Mouse (Mus musculus) limb, embryonic 14.5 days (tissue): ENCODE data around the gene Ngf. TPM values are rescaled to one million over a fixed set of nuclear protein-coding genes. Genes with fewer than 3 reads are reported as not detected.
A peak's percentile ranks its signal among the peaks of the same experiment; 100 is the strongest.

Source experiments
- ATAC-seq: fragments of 200-750 bp; cut with Nextera tagmentation; 2 replicates; pipeline ENCODE4 v1.8.0; 2017; ENCODE audit warnings: low read depth, moderate number of reproducible peaks, moderate TSS enrichment; ENCODE audit not compliant: low FRiP score
- DNase-seq: peaks from one replicate; pipeline ENCODE4 v3.0.0-alpha.2; 2015; ENCODE audit warnings: low spot score
- H3K27ac ChIP-seq: fragments of 300-500 bp; sonication (generic); replicated peaks from 2 replicates; pipeline ENCODE4 v1.5.1; 2014; ENCODE audit warnings: low read depth, mild to moderate bottlenecking, low read length, moderate library complexity, mixed read lengths
- H3K27me3 ChIP-seq: fragments of 300-500 bp; sonication (generic); 2 replicates; pipeline ENCODE4 v1.6.1; 2014; ENCODE audit warnings: low read length, mixed read lengths; ENCODE audit not compliant: control insufficient read depth, insufficient read depth
- H3K36me3 ChIP-seq: fragments of 300-500 bp; sonication (generic); 2 replicates; pipeline ENCODE4 v1.6.1; 2014; ENCODE audit warnings: mild to moderate bottlenecking, low read length, moderate library complexity, mixed read lengths; ENCODE audit not compliant: control insufficient read depth, insufficient read depth
- H3K4me1 ChIP-seq: fragments of 300-500 bp; sonication (generic); 2 replicates; pipeline ENCODE4 v1.6.1; 2014; ENCODE audit warnings: antibody characterized with exemption, low read length, mixed read lengths; ENCODE audit not compliant: control insufficient read depth, insufficient read depth
- H3K4me2 ChIP-seq: fragments of 300-500 bp; sonication (generic); replicated peaks from 2 replicates; pipeline ENCODE4 v1.6.1; 2014; ENCODE audit warnings: low read depth, mild to moderate bottlenecking, low read length, moderate library complexity; ENCODE audit not compliant: severe bottlenecking
- H3K4me3 ChIP-seq: fragments of 300-500 bp; sonication (generic); replicated peaks from 2 replicates; pipeline ENCODE4 v1.5.1; 2014; ENCODE audit warnings: low read length
- H3K9ac ChIP-seq: fragments of 300-500 bp; sonication (generic); 2 replicates; pipeline ENCODE4 v1.6.1; 2014; ENCODE audit warnings: mild to moderate bottlenecking, low read depth, low read length, moderate library complexity; ENCODE audit not compliant: severe bottlenecking
- H3K9me3 ChIP-seq: fragments of 300-500 bp; sonication (generic); 2 replicates; pipeline ENCODE4 v1.6.1; 2016; ENCODE audit warnings: low read length; ENCODE audit not compliant: control insufficient read depth
- POLR2A ChIP-seq: fragments of 200-500 bp; IDR thresholded peaks from 2 replicates; pipeline ENCODE4 v1.8.0; 2012; ENCODE audit warnings: inconsistent platforms, mild to moderate bottlenecking, moderate library complexity, borderline replicate concordance; ENCODE audit not compliant: insufficient read depth, insufficient read length; ENCODE audit errors: extremely low read depth
- WGBS: fragments of 180-500 bp; shearing (Covaris S2); extraction: QIAGEN DNeasy Blood & Tissue Kit; methylation state at CpG from one replicate; pipeline ENCODE4 v1.1.7; 2014; 5-methylcytosine and 5-hydroxymethylcytosine counted together
- polyA plus RNA-seq, 2 experiments: library from polyadenylated mRNA; depleted of rRNA in 1 of 2; stranded (reverse) in 1 of 2; unstranded in 1 of 2; fragments of >200 nt; fragmentation: Nextera tagmentation in 1 of 2; extraction: Ambion mirVana in 1 of 2; gene quantifications; 2 replicates each; pipeline versions ENCODE4 v1.2.1 to v1.2.3; 2012 to 2014

The Ngf gene
- polyA plus RNA-seq (2012; rRNA removed) (42.0 and 49.1 TPM in 2 replicates), polyA plus RNA-seq (2014; fragmentation: Nextera tagmentation; extraction: Ambion mirVana) (14.6 and 16.1 TPM in 2 replicates)

GRCm38 (mm10) chr3:102469713-102470448, at the start of gene Ngf:
Gene Ngf (plus strand): TSS chr3:102469919.
- Histone ChIP-seq H3K27ac (no peak within 1 kb of the TSS), H3K9ac (peak within 1 kb of the TSS; percentile 51), H3K27me3 (0 out of 2 replicates have a peak, but pooled peaks cover 4% of the 10 kb centered on the region), H3K4me2 (peak within 1 kb of the TSS; percentile 58), H3K4me1 (peaks cover 11% of the 10 kb centered on the region; the same call in 1 of the 2 replicates), H3K36me3 (no peaks in the 10 kb centered on the region), H3K9me3 (no peaks in the 10 kb centered on the region), H3K4me3 (peak within 1 kb of the TSS; percentile 49)
- DNase-seq, result peak; percentile 62
- 1% methylated on average over 41 of the region's 43 CpGs for WGBS
- TF ChIP-seq POLR2A, result peak; percentile 70; the same call in 1 of the 2 replicates
- peak; percentile 72 for ATAC-seq

- Histone ChIP-seq H3K27ac (no peak overlapping the region), H3K36me3 (no peaks in the 10 kb centered on the region), H3K4me2 (no peak overlapping the region), H3K4me3 (no peak overlapping the region), H3K9me3 (no peaks in the 10 kb centered on the region), H3K9ac (no peak overlapping the region), H3K27me3 (no peaks in the 10 kb centered on the region), H3K4me1 (no peaks in the 10 kb centered on the region)
- 73% methylated on average over 3 of the region's 3 CpGs for WGBS
- TF ChIP-seq POLR2A, result no peak
- no peak for DNase-seq
- ATAC-seq, result no peak
Measured at GRCm38 (mm10) chr3:102445567-102445966, 24.2 kb upstream of the Ngf start.

GRCm38 (mm10) chr3:102446691-102447090, 23.0 kb upstream of the Ngf start:
- Histone ChIP-seq H3K4me2 (no peak overlapping the region), H3K4me1 (no peaks in the 10 kb centered on the region), H3K9me3 (no peaks in the 10 kb centered on the region), H3K4me3 (no peak overlapping the region), H3K9ac (no peak overlapping the region), H3K27ac (no peak overlapping the region), H3K27me3 (no peaks in the 10 kb centered on the region), H3K36me3 (no peaks in the 10 kb centered on the region)
- no peak for TF ChIP-seq POLR2A
- WGBS, result 78% methylated on average over 4 of the region's 4 CpGs
- DNase-seq (no peak), ATAC-seq (no peak)

DNA sequence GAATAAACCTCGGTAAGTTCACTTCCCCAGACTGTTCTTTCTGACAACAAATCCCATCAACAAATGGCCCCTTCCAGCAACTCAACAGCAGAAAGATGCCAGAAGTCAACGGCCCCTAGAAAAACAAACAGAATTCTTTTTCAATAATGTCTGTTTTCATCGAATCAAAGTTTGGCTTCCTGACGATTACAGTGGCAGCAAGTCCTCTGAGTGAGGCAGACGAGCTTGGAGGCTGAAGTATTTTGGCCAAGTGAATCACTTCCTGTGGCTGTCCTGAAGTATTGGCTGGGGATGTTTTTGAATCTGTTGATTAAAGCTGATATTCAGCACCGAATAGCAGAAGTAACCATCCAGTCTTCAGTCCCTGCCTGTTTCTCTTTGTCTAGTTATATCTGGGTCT, 15.2 kb upstream of the Ngf start:
- H3K27ac ChIP-seq, result no peak overlapping the region
- TF ChIP-seq POLR2A, result no peak
- ATAC-seq (no peak), DNase-seq (no peak)
- H3K27me3 ChIP-seq, result no peaks in the 10 kb centered on the region
- H3K9me3 ChIP-seq, result no peaks in the 10 kb centered on the region
- H3K4me3 ChIP-seq, result no peak overlapping the region
- H3K36me3 ChIP-seq, result no peaks in the 10 kb centered on the region
- no peak overlapping the region for H3K9ac ChIP-seq
- H3K4me2 ChIP-seq, result no peak overlapping the region
- WGBS, result 78% methylated on average over 6 of the region's 6 CpGs
- H3K4me1 ChIP-seq, result no peaks in the 10 kb centered on the region

DNA sequence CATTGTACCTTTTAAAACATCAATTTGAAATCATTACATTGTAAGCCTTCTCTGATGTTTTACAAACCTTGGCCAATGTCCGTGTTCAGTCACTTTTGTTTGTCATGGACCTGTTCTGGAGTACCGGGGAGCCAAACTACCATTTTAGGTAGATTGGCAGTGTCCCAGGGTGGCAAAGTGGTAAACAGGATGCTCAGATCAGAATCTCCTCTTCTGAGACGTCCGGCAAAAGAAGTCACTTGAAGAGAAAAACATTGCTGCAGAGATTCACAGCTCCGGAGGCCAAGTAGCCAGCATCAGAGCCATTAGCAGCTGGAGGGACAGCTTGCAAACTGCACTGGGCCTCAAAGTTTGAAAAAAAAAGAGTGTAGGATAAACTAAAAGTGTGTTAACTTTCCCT, 9.2 kb upstream of the Ngf start:
- no peak overlapping the region for H3K4me2 ChIP-seq
- no peaks in the 10 kb centered on the region for H3K27me3 ChIP-seq
- H3K36me3 ChIP-seq, result no peaks in the 10 kb centered on the region
- H3K4me1 ChIP-seq, result peaks cover 9% of the 10 kb centered on the region
- ATAC-seq (no peak), DNase-seq (no peak)
- H3K9me3 ChIP-seq, result no peaks in the 10 kb centered on the region
- no peak overlapping the region for H3K9ac ChIP-seq
- 35% methylated on average over 5 of the region's 5 CpGs for whole genome bisulfite sequencing
- no peak for TF ChIP-seq POLR2A
- H3K27ac ChIP-seq, result no peak overlapping the region
- no peak overlapping the region for H3K4me3 ChIP-seq
